Mouse (Mus musculus): ENCODE measurements around the gene Atf7.

DNA sequence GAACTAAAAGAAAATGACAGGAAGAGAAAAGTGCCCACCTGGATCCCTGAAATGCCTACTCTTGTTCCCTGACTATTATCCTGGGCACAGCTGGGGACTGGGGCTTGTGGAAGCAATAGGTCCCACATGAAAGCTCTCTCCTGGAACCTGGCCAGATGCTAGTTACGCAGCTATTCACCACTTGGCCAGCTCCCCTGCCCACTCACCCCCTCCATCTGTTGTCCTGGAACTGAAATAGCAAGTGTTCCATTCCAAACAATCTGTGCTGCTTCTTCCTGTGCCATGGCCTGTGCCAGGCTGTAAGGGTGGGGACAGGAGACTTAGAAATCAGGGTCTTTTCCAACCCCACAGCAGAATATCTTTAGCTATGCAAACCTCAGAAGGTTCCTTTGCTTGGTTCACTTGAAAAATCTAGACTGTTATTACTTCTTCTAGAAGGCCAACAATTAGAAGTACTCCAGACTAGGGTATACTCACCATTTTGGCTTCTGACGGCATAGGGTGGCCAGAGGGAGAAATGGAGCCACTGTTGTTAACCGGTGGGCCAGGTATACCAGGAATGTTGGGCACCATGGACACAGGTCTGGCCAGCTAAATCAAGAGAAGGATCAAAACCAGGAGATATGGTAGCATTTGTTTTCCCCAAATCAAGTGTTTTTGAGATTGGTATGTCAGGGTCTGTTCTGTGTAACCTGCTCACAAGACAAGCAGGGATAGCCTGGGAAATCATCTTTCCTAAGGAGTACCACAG, 78.4 kb downstream of the Atf7 start:
- TF ChIP-seq POLR2A (IDR thresholded peaks at IDR 0.05; ENCODE audit: extremely low read depth, insufficient read depth, low read length) (no peak), CTCF (IDR thresholded peaks at IDR 0.05; ENCODE audit: extremely low read depth, insufficient read depth, low read length) (no peak)

All from cortical plate, adult 2 months (tissue).